Mouse (Mus musculus) midbrain, embryonic 16.5 days (tissue): ENCODE measurements around the gene Kcnh3. TPM values are rescaled to one million over a fixed set of nuclear protein-coding genes. Genes with fewer than 3 reads are reported as not detected.
"Not testable (repeated sequence)": the region's sequence is repeated elsewhere in the genome, so short reads cannot be mapped to it uniquely, and the experiment has no call there.

Experiments
- ATAC-seq: fragments of 200-750 bp; cut with Nextera tagmentation; 2 replicates; pipeline ENCODE4 v1.8.0; 2017; ENCODE audit warnings: moderate TSS enrichment
- H3K27ac ChIP-seq: fragments of 300-500 bp; sonication (generic); 2 replicates; pipeline ENCODE4 v1.5.1; 2014; ENCODE audit warnings: mild to moderate bottlenecking, low read length, mixed read lengths
- H3K27me3 ChIP-seq: fragments of 300-500 bp; sonication (generic); 2 replicates; pipeline ENCODE4 v1.6.1; 2014; ENCODE audit warnings: low read depth, low read length, mixed read lengths; ENCODE audit not compliant: control insufficient read depth, insufficient read depth
- H3K36me3 ChIP-seq: fragments of 300-500 bp; sonication (generic); 2 replicates; pipeline ENCODE4 v1.6.1; 2014; ENCODE audit warnings: mild to moderate bottlenecking, low read length, moderate library complexity, mixed read lengths; ENCODE audit not compliant: control insufficient read depth, insufficient read depth
- H3K4me1 ChIP-seq: fragments of 300-500 bp; sonication (generic); 2 replicates; pipeline ENCODE4 v1.6.1; 2014; ENCODE audit warnings: mild to moderate bottlenecking, low read length, mixed read lengths; ENCODE audit not compliant: control insufficient read depth, insufficient read depth
- H3K4me2 ChIP-seq: fragments of 300-500 bp; sonication (generic); 2 replicates; pipeline ENCODE4 v1.6.1; 2014; ENCODE audit warnings: mild to moderate bottlenecking, low read length, mixed read lengths
- H3K4me3 ChIP-seq: fragments of 300-500 bp; sonication (generic); 2 replicates; pipeline ENCODE4 v1.5.1; 2014; ENCODE audit warnings: low read depth, mild to moderate bottlenecking, low read length, moderate library complexity, mixed read lengths
- H3K9ac ChIP-seq: fragments of 300-500 bp; sonication (generic); 2 replicates; pipeline ENCODE4 v1.6.1; 2014; ENCODE audit warnings: low read depth, low read length, mixed read lengths
- H3K9me3 ChIP-seq: fragments of 300-500 bp; sonication (generic); replicated peaks from 2 replicates; pipeline ENCODE4 v1.6.1; 2014; ENCODE audit warnings: mild to moderate bottlenecking, low read length, mixed read lengths; ENCODE audit not compliant: control insufficient read depth, poor library complexity, severe bottlenecking
- whole genome bisulfite sequencing: fragments of 180-500 bp; shearing (Covaris S2); extraction: QIAGEN DNeasy Blood & Tissue Kit; methylation state at CpG from one replicate; pipeline ENCODE4 v1.1.7; 2014; 5-methylcytosine and 5-hydroxymethylcytosine counted together
- polyA plus RNA-seq: library from polyadenylated mRNA; unstranded; fragments of >200 nt; fragmentation: Nextera tagmentation; extraction: Ambion mirVana; gene quantifications from 2 replicates; pipeline ENCODE4 v1.2.1, GENCODE M21; 2015

Kcnh3 gene
- polyA plus RNA-seq, 1 experiment from 2014 or later = 0.50 TPM

GRCm38 (mm10) chr15:99233719-99234118 is 9.1 kb downstream of the Kcnh3 start:
- WGBS = 66% methylated on average over 17 of the region's 17 CpGs
- H3K9ac ChIP-seq = no peak overlapping the region
- no peak for ATAC-seq

GRCm38 (mm10) chr15:99234326-99235010 is 9.8 kb downstream of the Kcnh3 start:
- 59% methylated on average over 12 of the region's 12 CpGs for WGBS
- H3K4me2 ChIP-seq = no peak overlapping the region
- H3K9ac ChIP-seq = no peak overlapping the region
- peaks cover 2% of the 10 kb centered on the region for H3K27me3 ChIP-seq
- no peaks in the 10 kb centered on the region for H3K9me3 ChIP-seq
- H3K27ac ChIP-seq = no peak overlapping the region
- no peak overlapping the region for H3K4me3 ChIP-seq
- no peak for ATAC-seq
- no peaks in the 10 kb centered on the region for H3K4me1 ChIP-seq
- no peaks in the 10 kb centered on the region for H3K36me3 ChIP-seq

More at GRCm38 (mm10) chr15:99233719-99234118, 9.1 kb downstream of the Kcnh3 start:
- H3K4me1 ChIP-seq = no peaks in the 10 kb centered on the region
- H3K4me3 ChIP-seq = no peak overlapping the region
- no peak overlapping the region for H3K27ac ChIP-seq
- H3K36me3 ChIP-seq = no peaks in the 10 kb centered on the region
- peaks cover 8% of the 10 kb centered on the region for H3K27me3 ChIP-seq
- no peak overlapping the region for H3K4me2 ChIP-seq
- H3K9me3 ChIP-seq = no peaks in the 10 kb centered on the region

DNA sequence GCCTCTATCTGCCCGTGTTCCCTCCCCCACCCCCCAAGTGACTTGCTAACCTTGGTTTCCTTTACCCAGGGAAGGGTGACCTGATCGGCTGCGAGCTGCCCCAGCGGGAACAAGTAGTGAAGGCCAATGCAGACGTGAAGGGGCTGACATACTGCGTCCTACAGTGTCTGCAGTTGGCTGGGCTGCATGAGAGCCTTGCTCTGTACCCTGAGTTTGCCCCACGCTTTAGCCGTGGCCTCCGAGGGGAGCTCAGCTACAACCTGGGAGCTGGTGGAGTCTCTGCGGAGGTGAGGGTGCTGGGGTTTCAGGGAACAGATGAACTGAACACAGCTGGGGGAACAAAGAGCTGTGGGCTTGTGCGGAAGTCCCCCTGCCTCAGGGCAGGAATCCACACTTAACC is 13.3 kb downstream of the Kcnh3 start:
- Histone ChIP-seq H3K4me3 (no peak overlapping the region), H3K36me3 (peaks cover 11% of the 10 kb centered on the region; the same call in 1 of the 2 replicates), H3K27ac (no peak overlapping the region), H3K9me3 (no peaks in the 10 kb centered on the region), H3K9ac (no peak overlapping the region), H3K4me2 (no peak overlapping the region), H3K27me3 (no peaks in the 10 kb centered on the region; the same call in 1 of the 2 replicates), H3K4me1 (no peaks in the 10 kb centered on the region)
- no peak for ATAC-seq
- WGBS = 66% methylated on average over 11 of the region's 11 CpGs

DNA sequence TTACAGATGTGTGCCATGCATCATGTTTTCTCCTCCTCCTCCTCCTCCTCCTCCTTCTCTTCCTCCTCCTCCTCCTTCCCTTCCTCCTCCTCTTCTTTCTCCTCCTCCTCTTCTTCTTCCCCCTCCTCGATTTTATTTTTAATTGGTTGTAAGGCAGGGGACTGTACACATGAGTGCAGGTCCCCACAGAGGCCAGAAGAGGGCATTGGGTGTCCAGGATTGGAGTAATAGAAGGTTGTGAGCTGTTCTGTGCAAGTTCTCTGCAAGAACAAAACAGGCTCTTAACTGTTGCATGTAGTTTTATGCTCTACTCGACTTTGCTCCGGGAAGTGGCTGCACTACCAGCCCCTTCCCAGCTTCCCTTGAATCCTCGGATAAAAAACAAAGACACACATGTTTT is 15.5 kb downstream of the Kcnh3 start:
- WGBS = 81% methylated on average over 4 of the region's 4 CpGs
- ATAC-seq = no peak
- Histone ChIP-seq H3K27me3 (no peaks in the 10 kb centered on the region), H3K4me2 (no peak overlapping the region), H3K27ac (no peak overlapping the region), H3K36me3 (peaks cover 23% of the 10 kb centered on the region; the same call in 1 of the 2 replicates), H3K9ac (no peak overlapping the region), H3K9me3 (no peaks in the 10 kb centered on the region), H3K4me1 (no peaks in the 10 kb centered on the region), H3K4me3 (no peak overlapping the region)

DNA sequence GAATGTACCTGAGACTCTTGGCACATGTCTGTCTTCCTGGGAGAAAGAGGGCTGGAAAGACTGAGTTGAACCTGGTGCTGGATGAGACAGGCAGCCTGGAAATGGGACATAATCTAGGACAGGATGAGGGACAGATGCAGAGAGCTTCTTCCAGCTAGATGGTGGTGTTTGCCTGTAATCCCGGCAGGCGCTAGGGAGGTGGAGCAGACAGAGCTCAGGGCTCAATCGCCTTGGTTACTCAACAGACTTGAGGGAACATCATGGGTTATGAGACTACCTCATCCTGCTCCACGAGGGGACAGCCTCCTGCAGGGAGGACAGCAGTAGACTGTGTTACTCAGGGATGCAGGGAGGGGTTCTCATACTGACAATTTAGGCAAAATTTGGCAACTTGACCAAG is 16.6 kb downstream of the Kcnh3 start:
- ATAC-seq = no peak
- Histone ChIP-seq H3K4me1 (no peaks in the 10 kb centered on the region), H3K9ac (no peak overlapping the region), H3K36me3 (peaks cover 30% of the 10 kb centered on the region), H3K9me3 (no peaks in the 10 kb centered on the region), H3K4me2 (no peak overlapping the region), H3K27ac (no peak overlapping the region), H3K4me3 (no peak overlapping the region), H3K27me3 (no peaks in the 10 kb centered on the region)
- WGBS = 51% methylated on average over 4 of the region's 4 CpGs

GRCm38 (mm10) chr15:99242045-99242444 is 17.4 kb downstream of the Kcnh3 start:
- no peak overlapping the region for H3K27ac ChIP-seq
- whole genome bisulfite sequencing = 92% methylated on average over 10 of the region's 10 CpGs
- no peak overlapping the region for H3K4me2 ChIP-seq
- H3K4me1 ChIP-seq = no peaks in the 10 kb centered on the region
- H3K27me3 ChIP-seq = no peaks in the 10 kb centered on the region
- no peaks in the 10 kb centered on the region for H3K9me3 ChIP-seq
- no peak for ATAC-seq
- no peak overlapping the region for H3K9ac ChIP-seq
- no peak overlapping the region for H3K4me3 ChIP-seq
- H3K36me3 ChIP-seq = peaks cover 31% of the 10 kb centered on the region

GRCm38 (mm10) chr15:99246736-99247135 is 22.1 kb downstream of the Kcnh3 start:
- peaks cover 32% of the 10 kb centered on the region for H3K36me3 ChIP-seq
- H3K4me2 ChIP-seq, H3K4me3 ChIP-seq, H3K9me3 ChIP-seq, H3K27me3 ChIP-seq, H3K27ac ChIP-seq, H3K9ac ChIP-seq, ATAC-seq, H3K4me1 ChIP-seq: not testable (repeated sequence)
- WGBS = 90% methylated on average over 6 of the region's 6 CpGs

- H3K4me3 ChIP-seq = no peak overlapping the region
- H3K4me1 ChIP-seq = peaks cover 12% of the 10 kb centered on the region
- ATAC-seq = no peak
- no peaks in the 10 kb centered on the region for H3K27me3 ChIP-seq
- H3K9ac ChIP-seq = no peak overlapping the region
- no peak overlapping the region for H3K4me2 ChIP-seq
- 78% methylated on average over 9 of the region's 9 CpGs for WGBS
- H3K36me3 ChIP-seq = peaks cover 23% of the 10 kb centered on the region
- no peaks in the 10 kb centered on the region for H3K9me3 ChIP-seq
- no peak overlapping the region for H3K27ac ChIP-seq
Observed at GRCm38 (mm10) chr15:99248972-99249371, 24.3 kb downstream of the Kcnh3 start.

DNA sequence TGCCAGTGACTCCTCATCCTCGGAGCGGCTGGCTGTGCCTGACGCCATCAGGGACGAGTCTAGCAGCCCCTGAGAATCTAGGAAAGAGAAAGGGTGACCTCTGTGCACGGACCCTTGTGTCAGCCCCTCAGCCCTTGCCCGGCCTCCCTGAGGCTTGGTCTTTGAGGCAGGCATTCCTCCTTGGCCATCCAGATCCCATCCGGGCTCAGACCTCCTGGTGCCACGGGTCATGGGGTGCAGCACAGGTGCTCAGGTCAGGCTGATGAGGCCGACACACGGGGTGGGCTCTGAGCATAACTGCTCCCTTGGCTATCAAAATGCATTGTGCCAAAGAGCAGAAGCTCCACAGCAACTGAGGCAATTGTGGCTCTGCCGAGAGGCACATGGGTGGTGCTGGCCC is 25.3 kb downstream of the Kcnh3 start:
- no peak overlapping the region for H3K9ac ChIP-seq
- no peak overlapping the region for H3K4me2 ChIP-seq
- no peaks in the 10 kb centered on the region for H3K9me3 ChIP-seq
- no peak overlapping the region for H3K4me3 ChIP-seq
- peaks cover 17% of the 10 kb centered on the region for H3K36me3 ChIP-seq
- WGBS = 94% methylated on average over 11 of the region's 11 CpGs
- no peak overlapping the region for H3K27ac ChIP-seq
- peaks cover 12% of the 10 kb centered on the region for H3K4me1 ChIP-seq
- no peaks in the 10 kb centered on the region for H3K27me3 ChIP-seq
- no peak for ATAC-seq
